Mouse (Mus musculus) olfactory bulb, adult 2 months (tissue): ENCODE measurements around the gene Gm45713.

Experiments
- CTCF ChIP-seq: fragments of 200-500 bp; IDR thresholded peaks from 2 replicates; pipeline ENCODE4 v1.5.1; 2012; ENCODE audit warnings: low read depth, mild to moderate bottlenecking, low read length, moderate library complexity; ENCODE audit not compliant: insufficient read depth
- POLR2A ChIP-seq: fragments of 200-500 bp; IDR thresholded peaks from 2 replicates; pipeline ENCODE4 v1.6.1; 2012; ENCODE audit warnings: mild to moderate bottlenecking, low read depth, low read length, moderate library complexity; ENCODE audit not compliant: insufficient read depth

DNA sequence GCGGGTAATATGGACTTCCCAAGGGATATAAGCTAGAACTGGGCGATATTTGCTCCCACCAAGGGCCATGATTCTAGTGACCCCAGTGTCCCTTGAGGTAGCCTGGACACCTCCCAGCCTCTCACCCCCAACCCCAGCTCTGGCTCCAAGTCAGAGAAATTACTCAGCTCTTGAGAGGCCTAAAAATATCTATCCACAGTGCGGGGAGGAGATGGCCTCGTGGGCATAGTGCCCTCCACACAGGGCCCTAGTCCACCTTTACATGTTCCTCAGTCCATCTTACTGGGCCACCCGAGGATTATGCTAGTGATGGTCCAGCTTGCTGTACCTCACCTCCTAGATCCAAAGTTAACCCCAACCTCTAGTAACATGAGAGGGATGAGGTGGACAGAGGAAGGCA lies 28.8 kb upstream of the Gm45713 start:
- TF ChIP-seq CTCF (no peak), POLR2A (no peak)
